Comparison of ENCODE assay signal across 35 mouse cellular contexts in genomic region chr2:52340990-52341389, GRCm38 (mm10).
"Had no signal": no experiment of that assay in that cellular context is flagged by ENCODE, and none has a peak within 500 bp of the region (broad histone marks: within the 10 kb centered on the region; RNA-seq: fewer than 3 reads in every experiment).

No protein-coding gene starts in this region.

- H3K27me3 ChIP-seq: heart, embryonic 12.5 days; heart, embryonic 13.5 days; heart, embryonic 15.5 days; hindbrain, embryonic 12.5 days; hindbrain, embryonic 13.5 days; hindbrain, embryonic 15.5 days; intestine, embryonic 15.5 days; kidney, embryonic 15.5 days had no signal

- ATAC-seq: hindbrain, embryonic 16.5 days; hindbrain, postnatal 0 days; inflammation-experienced regulatory T-cells, adult 6 months; intestine, embryonic 15.5 days; intestine, embryonic 16.5 days; intestine, postnatal 0 days had no signal

- H3K27ac ChIP-seq: heart, embryonic 10.5 days; heart, embryonic 13.5 days; heart, embryonic 15.5 days; hindbrain, embryonic 10.5 days; hindbrain, embryonic 12.5 days; hindbrain, embryonic 13.5 days; hindbrain, embryonic 14.5 days; hindbrain, embryonic 15.5 days; hindbrain, postnatal 0 days; intestine, embryonic 15.5 days; kidney, embryonic 15.5 days; kidney, postnatal 0 days; layer of hippocampus, adult 2 months had no signal

- H3K4me2 ChIP-seq: heart, embryonic 11.5 days; heart, embryonic 12.5 days; heart, embryonic 13.5 days; heart, embryonic 15.5 days; hindbrain, embryonic 12.5 days; hindbrain, embryonic 13.5 days; hindbrain, embryonic 14.5 days; hindbrain, embryonic 15.5 days; intestine, embryonic 15.5 days; kidney, embryonic 15.5 days had no signal

- H3K4me3 ChIP-seq: heart, embryonic 10.5 days; heart, embryonic 12.5 days; heart, embryonic 13.5 days; heart, embryonic 15.5 days; hindbrain, embryonic 10.5 days; hindbrain, embryonic 12.5 days; hindbrain, embryonic 13.5 days; hindbrain, embryonic 15.5 days; intestine, embryonic 15.5 days; kidney, embryonic 15.5 days; layer of hippocampus, adult 2 months had no signal

- H3K4me1 ChIP-seq: heart, embryonic 10.5 days; heart, embryonic 12.5 days; heart, embryonic 13.5 days; heart, embryonic 15.5 days; hindbrain, embryonic 10.5 days; hindbrain, embryonic 12.5 days; hindbrain, embryonic 13.5 days; hindbrain, embryonic 15.5 days; intestine, embryonic 15.5 days; kidney, embryonic 15.5 days had no signal

- H3K9me3 ChIP-seq: heart, embryonic 10.5 days; heart, embryonic 12.5 days; heart, embryonic 13.5 days; heart, embryonic 15.5 days; hindbrain, embryonic 10.5 days; hindbrain, embryonic 12.5 days; hindbrain, embryonic 13.5 days; hindbrain, embryonic 15.5 days; intestine, embryonic 15.5 days; kidney, embryonic 15.5 days had no signal

- DNase-seq: heart, postnatal 10 days; heart, postnatal 14 days; heart, postnatal 36 days; heart, postnatal 4 days; kidney, adult 11 months; kidney, adult 18-20 months; kidney, adult 2 months; kidney, adult 8-10 months; kidney, adult 9 months; kidney, postnatal 10 days; kidney, postnatal 14 days; kidney, postnatal 25 days; kidney, postnatal 36 days; kidney, postnatal 4 days; layer of hippocampus, adult 9-11 months; layer of hippocampus, postnatal 36 days had no signal

- H3K36me3 ChIP-seq: heart, embryonic 10.5 days; heart, embryonic 12.5 days; heart, embryonic 13.5 days; heart, embryonic 15.5 days; hindbrain, embryonic 10.5 days; hindbrain, embryonic 12.5 days; hindbrain, embryonic 13.5 days; hindbrain, embryonic 15.5 days; intestine, embryonic 15.5 days; kidney, embryonic 15.5 days had no signal

- H3K9ac ChIP-seq: heart, embryonic 12.5 days; heart, embryonic 13.5 days; heart, embryonic 15.5 days; hindbrain, embryonic 12.5 days; hindbrain, embryonic 13.5 days; hindbrain, embryonic 14.5 days; hindbrain, embryonic 15.5 days; intestine, embryonic 15.5 days; kidney, embryonic 15.5 days had no signal
